Mouse (Mus musculus): ENCODE measurements around the gene Hmg20b. TPM values are rescaled to one million over a fixed set of nuclear protein-coding genes. Genes with fewer than 3 reads are reported as not detected.

Hmg20b gene
- total and polyA plus RNA-seq, 3 experiments: 7.9 to 39.6 (median 18.7) TPM

DNA sequence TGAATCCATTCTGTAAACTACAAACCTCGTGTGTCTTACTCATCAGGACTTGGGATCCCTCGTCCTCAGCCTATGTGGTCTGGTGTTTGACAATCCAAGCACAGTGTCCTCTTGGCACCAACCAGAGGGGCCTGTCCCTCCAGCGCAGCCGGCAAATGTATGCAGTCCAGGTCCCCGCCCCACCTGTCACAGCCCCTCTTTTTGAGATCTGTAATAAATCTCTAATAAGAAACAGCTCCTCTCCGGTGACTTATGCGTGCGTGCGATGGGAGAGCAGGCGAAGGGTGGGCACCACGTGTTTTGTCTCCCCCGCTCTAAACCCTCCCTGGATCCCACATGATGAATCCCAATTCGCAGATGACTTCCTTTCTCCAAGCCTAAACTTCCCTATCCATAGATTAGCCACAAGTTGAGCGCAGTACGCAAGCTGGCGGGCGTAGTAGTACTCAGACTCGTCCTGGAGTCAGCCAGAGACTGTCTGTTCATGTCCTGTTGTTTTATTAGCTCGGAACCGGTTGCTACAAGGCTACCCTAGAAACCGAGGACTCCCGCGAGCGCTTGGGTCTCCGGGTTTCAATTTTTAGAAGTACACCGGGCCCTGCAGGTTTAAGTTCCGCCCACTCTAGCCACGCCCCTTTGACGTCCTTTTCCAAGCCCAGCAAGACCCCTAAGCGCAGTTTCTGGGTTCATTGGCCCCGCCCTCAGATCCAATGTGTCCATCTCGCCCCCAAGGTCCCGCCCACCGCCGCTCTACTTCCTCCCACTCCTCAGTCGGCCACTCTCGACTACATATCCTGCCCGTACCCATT lies 30.3 kb downstream of the Hmg20b start (continued):
- TF ChIP-seq ZMIZ1 (IDR thresholded peaks at IDR 0.05; ENCODE audit: low read depth, low read length) (peak; percentile 55), MYC (IDR thresholded peaks at IDR 0.05; ENCODE audit: low read depth, low read length) (peak; percentile 56; the same call in 1 of the 2 replicates), CTCF (conservative IDR thresholded peaks at IDR 0.05 in 1 of 2, IDR thresholded peaks at IDR 0.05 in 1 of 2; ENCODE audit: low read depth in 2 of 2, low read length in 2 of 2) (no peak), CHD1 (IDR thresholded peaks at IDR 0.05; ENCODE audit: low read depth, low read length) (no peak), JUND (conservative IDR thresholded peaks at IDR 0.05; ENCODE audit: low read depth, low read length) (no peak), CHD2 (IDR thresholded peaks at IDR 0.05; ENCODE audit: low read length) (peak; percentile 44; the same call in 1 of the 2 replicates), JUN (IDR thresholded peaks at IDR 0.05; ENCODE audit: insufficient read depth, low read depth, low read length) (no peak)

- H3K4me1 ChIP-seq (ENCODE audit: control insufficient read depth in 1 of 2, insufficient read depth in 2 of 2): peaks cover 12 to 37% of the 10 kb centered on the region in 2 experiments; a peak in 3 of 4 replicates
- DNase-seq (ENCODE audit: extremely low read depth): no peak
- H3K27ac ChIP-seq (ENCODE audit: insufficient read depth, low read depth): no peak overlapping the region
- peaks cover 15% of the 10 kb centered on the region for H3K79me2 ChIP-seq (replicated peaks; ENCODE audit: control insufficient read depth, extremely low read depth, insufficient read depth, poor library complexity, severe bottlenecking)
- in situ Hi-C loops (cut with MboI; ENCODE audit: low pct_ligation_motif_present, low pct_unique_long_range_greater_than_20kb, low sequenced_read_pairs) (no loop called here), dilution Hi-C loops (cut with MboI; ENCODE audit: extremely low pct_ligation_motif_present, extremely low pct_unique_long_range_greater_than_20kb, low sequenced_read_pairs) (no loop called here)
- peak overlapping the region; percentile 70 for H3K4me2 ChIP-seq (ENCODE audit: insufficient read depth, low read depth, poor library complexity, severe bottlenecking)
- TF ChIP-seq CTCF (conservative IDR thresholded peaks at IDR 0.05 in 1 of 2, IDR thresholded peaks at IDR 0.05 in 1 of 2; ENCODE audit: low read depth in 2 of 2, low read length in 2 of 2) (peak in 1 of 2 experiments; percentile 46; a peak in 2 of 4 replicates), RAD21 (IDR thresholded peaks at IDR 0.05; ENCODE audit: low read depth, low read length) (peak; percentile 22), GABPA (IDR thresholded peaks at IDR 0.05; ENCODE audit: insufficient replicate concordance, low read depth, low read length) (no peak), SMC3 (IDR thresholded peaks at IDR 0.05; ENCODE audit: low read depth, low read length) (peak; percentile 30)
- peak overlapping the region; percentile 80 for H3K9ac ChIP-seq (ENCODE audit: insufficient read depth, low read depth)
- peaks cover 60 to 74% of the 10 kb centered on the region in 2 experiments for H3K36me3 ChIP-seq (replicated peaks in 1 of 2; ENCODE audit: control insufficient read depth in 1 of 2, insufficient read depth in 1 of 2, low read length in 1 of 2)
- H3K27me3 ChIP-seq (replicated peaks): no peaks in the 10 kb centered on the region
- H3K9me3 ChIP-seq (replicated peaks; ENCODE audit: low read length): no peaks in the 10 kb centered on the region
- H3K4me3 ChIP-seq (replicated peaks in 1 of 3; ENCODE audit: low read depth in 2 of 3, low read length in 2 of 3, poor library complexity in 1 of 3): peak overlapping the region in 2 of 3 experiments; percentile 49 to 65
Observed at GRCm38 (mm10) chr10:81319330-81319699, 31.0 kb downstream of the Hmg20b start.

DNA sequence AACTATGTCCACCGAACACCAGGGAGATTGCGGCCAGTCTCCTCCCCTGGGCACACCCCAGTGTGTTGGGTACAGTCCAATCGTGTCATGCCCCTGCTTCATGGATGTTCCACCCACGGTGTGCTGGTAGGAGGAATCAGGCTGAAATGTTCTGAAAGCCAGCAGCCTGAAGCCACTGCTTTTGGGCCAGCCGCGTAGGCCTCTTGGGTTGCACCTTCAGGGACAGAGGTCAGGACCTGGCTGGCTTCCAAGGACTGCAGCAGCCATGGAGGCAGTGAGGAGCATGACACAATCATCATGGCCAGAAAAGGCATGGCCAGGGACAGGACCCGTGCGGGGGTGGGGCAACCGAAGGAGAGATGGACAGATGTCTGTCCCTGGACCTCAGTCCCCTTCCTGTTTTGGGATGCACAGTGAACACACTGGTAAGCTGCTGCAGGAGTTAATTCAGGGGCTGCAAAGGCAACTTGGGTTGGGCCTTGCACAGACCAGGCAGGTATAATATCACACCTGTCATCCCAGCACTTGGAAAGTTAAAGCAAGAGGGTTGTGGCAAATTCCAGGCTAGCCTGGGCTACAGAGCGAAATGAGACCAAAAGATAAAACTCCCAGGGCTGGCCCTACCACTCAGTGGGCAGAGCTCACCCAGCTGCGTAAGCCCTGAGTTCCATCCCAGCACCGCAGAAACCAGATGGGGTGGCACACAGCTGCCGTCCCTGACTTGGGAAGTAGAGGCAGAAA lies 31.5 kb downstream of the Hmg20b start:
- Histone ChIP-seq H3K9ac (ENCODE audit: insufficient read depth, low read depth) (no peak overlapping the region), H3K4me2 (ENCODE audit: insufficient read depth, low read depth, poor library complexity, severe bottlenecking) (no peak overlapping the region), H3K36me3 (replicated peaks in 1 of 2; ENCODE audit: control insufficient read depth in 1 of 2, insufficient read depth in 1 of 2, low read length in 1 of 2) (peaks cover 60 to 74% of the 10 kb centered on the region in 2 experiments), H3K79me2 (replicated peaks; ENCODE audit: control insufficient read depth, extremely low read depth, insufficient read depth, poor library complexity, severe bottlenecking) (peaks cover 15% of the 10 kb centered on the region), H3K9me3 (replicated peaks; ENCODE audit: low read length) (no peaks in the 10 kb centered on the region), H3K4me1 (ENCODE audit: control insufficient read depth in 1 of 2, insufficient read depth in 2 of 2) (peaks cover 12 to 37% of the 10 kb centered on the region in 2 experiments; a peak in 3 of 4 replicates), H3K27me3 (replicated peaks) (no peaks in the 10 kb centered on the region), H3K4me3 (replicated peaks in 1 of 3; ENCODE audit: low read depth in 2 of 3, low read length in 2 of 3, poor library complexity in 1 of 3) (no peak overlapping the region), H3K27ac (ENCODE audit: insufficient read depth, low read depth) (no peak overlapping the region)
- DNase-seq (ENCODE audit: extremely low read depth): no peak
- in situ Hi-C loops (cut with MboI; ENCODE audit: low pct_ligation_motif_present, low pct_unique_long_range_greater_than_20kb, low sequenced_read_pairs): no loop called here
- dilution Hi-C loops (cut with MboI; ENCODE audit: extremely low pct_ligation_motif_present, extremely low pct_unique_long_range_greater_than_20kb, low sequenced_read_pairs): no loop called here
- TF ChIP-seq RAD21 (IDR thresholded peaks at IDR 0.05; ENCODE audit: low read depth, low read length) (no peak), EP300 (IDR thresholded peaks at IDR 0.05; ENCODE audit: low read length) (no peak), MXI1 (IDR thresholded peaks at IDR 0.05; ENCODE audit: low read depth, low read length) (no peak), JUN (IDR thresholded peaks at IDR 0.05; ENCODE audit: insufficient read depth, low read depth, low read length) (no peak), ETS1 (conservative IDR thresholded peaks at IDR 0.05; ENCODE audit: low read depth, low read length) (no peak), ZMIZ1 (IDR thresholded peaks at IDR 0.05; ENCODE audit: low read depth, low read length) (no peak), GABPA (IDR thresholded peaks at IDR 0.05; ENCODE audit: insufficient replicate concordance, low read depth, low read length) (no peak), JUND (conservative IDR thresholded peaks at IDR 0.05; ENCODE audit: low read depth, low read length) (no peak), CTCF (conservative IDR thresholded peaks at IDR 0.05 in 1 of 2, IDR thresholded peaks at IDR 0.05 in 1 of 2; ENCODE audit: low read depth in 2 of 2, low read length in 2 of 2) (no peak), ZNF384 (IDR thresholded peaks at IDR 0.05; ENCODE audit: low read depth, low read length) (no peak)
